Mouse (Mus musculus): Measurements from ENCODE around the gene Olfr656.

- TF ChIP-seq CTCF (IDR thresholded peaks at IDR 0.05; ENCODE audit: low read depth, low read length), result no peak
- no peak for TF ChIP-seq POLR2A (IDR thresholded peaks at IDR 0.05; ENCODE audit: extremely low read depth, insufficient read depth, low read length)
Observed at GRCm38 (mm10) chr7:104604727-104605126, 9.0 kb upstream of the Olfr656 start.

Measured in liver, adult 2 months (tissue).